Mouse (Mus musculus) testis, adult 2 months (tissue): Measurements from ENCODE around the gene Crim1. TPM values are rescaled to one million over a fixed set of nuclear protein-coding genes. Genes with fewer than 3 reads are reported as not detected.
A peak's percentile ranks its signal among the peaks of the same experiment; 100 is the strongest.

Experiments used
- H3K27ac ChIP-seq: fragments of 200-500 bp; 2 replicates; pipeline ENCODE4 v1.5.1; 2012; ENCODE audit warnings: low read depth, low read length; ENCODE audit not compliant: control insufficient read depth, insufficient read depth
- H3K27me3 ChIP-seq: fragments of 200-500 bp; 2 replicates; pipeline ENCODE4 v1.6.1; 2012; ENCODE audit warnings: mild to moderate bottlenecking, low read length, moderate library complexity; ENCODE audit not compliant: control insufficient read depth, insufficient read depth
- H3K36me3 ChIP-seq: fragments of 200-500 bp; 2 replicates; pipeline ENCODE4 v1.6.1; 2012; ENCODE audit warnings: mild to moderate bottlenecking, low read length; ENCODE audit not compliant: control insufficient read depth, insufficient read depth
- H3K4me1 ChIP-seq: fragments of 200-500 bp; 2 replicates; pipeline ENCODE4 v1.6.1; 2012; ENCODE audit warnings: low read length; ENCODE audit not compliant: control insufficient read depth, insufficient read depth
- H3K4me3 ChIP-seq: fragments of 200-500 bp; 2 replicates; pipeline ENCODE4 v1.5.1; 2012; ENCODE audit warnings: low read depth, mild to moderate bottlenecking, low read length, moderate library complexity, mixed read lengths; ENCODE audit not compliant: control insufficient read depth
- CTCF ChIP-seq: fragments of 200-500 bp; IDR thresholded peaks from 2 replicates; pipeline ENCODE4 v1.5.1; 2012; ENCODE audit warnings: low read depth, mild to moderate bottlenecking, inconsistent platforms, low read length, moderate library complexity; ENCODE audit not compliant: control insufficient read depth, insufficient read depth, insufficient replicate concordance
- POLR2A ChIP-seq: fragments of 200-500 bp; IDR thresholded peaks from 2 replicates; pipeline ENCODE4 v1.6.1; 2012; ENCODE audit warnings: low read depth, mild to moderate bottlenecking, inconsistent platforms, low read length, moderate library complexity; ENCODE audit not compliant: control insufficient read depth
- polyA plus RNA-seq: library from polyadenylated mRNA; depleted of rRNA; stranded (reverse); fragments of >200 nt; gene quantifications from 2 replicates; pipeline ENCODE4 v1.2.3, GENCODE M21; 2012

Crim1 gene
- polyA plus RNA-seq, 1 experiment: 3.5 TPM

DNA sequence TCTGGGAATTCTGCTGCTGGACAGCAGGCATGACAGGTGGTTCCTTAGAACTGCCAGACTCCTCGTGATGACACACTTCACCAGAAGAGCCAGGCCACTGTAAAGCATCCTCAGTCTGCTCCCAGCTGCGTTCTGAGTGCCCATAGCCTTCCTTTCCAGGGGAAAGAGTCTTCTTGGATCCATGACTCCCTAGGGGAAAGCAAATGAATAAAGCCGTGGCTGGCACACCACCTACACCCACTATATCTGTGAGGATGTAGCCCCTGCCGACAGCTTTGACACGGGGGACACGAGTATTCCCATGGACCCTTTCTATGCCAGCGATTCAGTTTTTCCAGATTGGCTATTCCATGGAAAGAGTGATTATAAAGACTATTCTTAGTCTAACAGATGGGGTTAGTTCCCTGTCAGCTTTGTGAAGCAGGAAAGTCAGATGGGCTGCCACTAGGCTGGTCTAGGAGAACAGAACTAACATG, 158.2 kb downstream of the Crim1 start:
- Histone ChIP-seq H3K27ac (no peak overlapping the region), H3K4me3 (no peak overlapping the region), H3K4me1 (no peaks in the 10 kb centered on the region), H3K36me3 (no peaks in the 10 kb centered on the region), H3K27me3 (no peaks in the 10 kb centered on the region)
- no peak for TF ChIP-seq CTCF
- TF ChIP-seq POLR2A: no peak

DNA sequence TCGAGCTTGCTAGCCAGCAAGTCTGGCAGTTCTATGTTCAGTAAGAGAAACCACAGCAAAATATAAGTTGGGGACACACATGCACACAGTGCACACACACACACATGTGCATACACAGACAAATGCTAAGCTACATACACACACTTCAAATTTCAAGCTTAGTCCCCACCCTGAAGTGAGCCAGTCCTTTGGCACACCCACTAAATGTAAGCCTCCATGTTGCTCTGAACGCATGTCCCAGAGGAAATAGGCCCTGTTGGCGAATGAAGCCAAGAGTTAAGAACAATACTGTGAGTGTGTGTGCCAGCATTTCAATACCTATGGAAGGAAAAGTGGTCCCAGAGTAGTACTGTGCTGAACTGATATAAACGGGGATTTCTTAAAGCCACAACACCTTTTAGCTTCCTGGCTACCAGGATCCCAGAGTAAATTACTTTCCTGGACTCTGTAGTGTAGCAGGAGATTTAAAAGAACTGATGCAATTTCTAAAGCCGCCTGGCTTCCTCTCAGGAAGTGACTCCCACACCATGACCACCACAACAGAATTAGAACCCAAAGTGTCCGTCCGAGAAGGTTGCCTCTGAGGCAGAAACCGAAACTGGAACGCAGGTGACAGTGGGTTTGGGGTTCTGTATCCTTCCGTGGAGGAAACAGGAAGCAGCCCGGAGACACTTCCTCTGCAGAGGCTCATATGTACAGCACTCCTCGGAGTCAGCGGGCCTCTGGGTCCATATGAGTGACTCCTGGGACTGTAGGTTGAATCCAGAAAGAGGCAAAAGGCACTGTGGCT, 162.1 kb downstream of the Crim1 start:
- no peaks in the 10 kb centered on the region for H3K36me3 ChIP-seq
- H3K4me1 ChIP-seq: no peaks in the 10 kb centered on the region
- H3K27me3 ChIP-seq: no peaks in the 10 kb centered on the region
- H3K27ac ChIP-seq: no peak overlapping the region
- no peak for TF ChIP-seq CTCF
- TF ChIP-seq POLR2A: no peak
- H3K4me3 ChIP-seq: no peak overlapping the region

DNA sequence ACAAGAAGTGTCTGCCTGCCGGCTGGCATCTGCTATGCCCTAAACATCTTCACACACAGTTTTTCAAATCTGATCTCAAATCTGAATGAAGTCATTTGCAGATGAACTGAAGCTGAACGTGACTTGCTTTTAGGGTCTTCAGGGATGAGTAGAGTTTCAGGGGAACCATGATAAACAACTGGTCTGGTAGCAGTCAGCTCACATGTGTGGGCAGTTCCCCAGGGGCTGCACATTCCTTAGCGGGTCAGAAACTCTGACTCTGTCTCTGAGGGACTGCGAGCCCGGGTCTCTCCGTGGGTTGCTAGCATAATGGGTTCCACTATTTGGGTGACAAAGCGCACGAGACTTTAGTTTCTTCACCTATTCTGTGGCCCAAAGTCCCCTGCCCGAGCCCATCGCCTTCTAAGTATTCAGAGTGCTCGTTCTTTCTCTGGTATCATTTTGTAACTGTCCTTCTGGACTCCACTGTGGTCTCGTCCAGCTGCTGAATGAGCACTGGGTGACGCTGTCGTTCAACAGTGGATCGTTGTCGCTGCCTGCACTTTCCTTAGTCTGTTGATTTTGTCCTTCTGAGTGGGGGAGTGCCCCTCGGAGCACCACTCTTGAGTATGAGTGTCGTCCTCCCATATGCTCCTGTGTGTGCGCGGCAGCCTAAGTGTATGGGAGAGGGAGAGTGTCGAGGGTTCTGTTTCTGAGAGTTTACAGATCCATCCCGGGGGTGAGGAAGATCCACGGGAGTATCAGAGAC, 164.7 kb downstream of the Crim1 start:
- no peaks in the 10 kb centered on the region; the same call in 1 of the 2 replicates for H3K4me1 ChIP-seq
- no peak overlapping the region for H3K27ac ChIP-seq
- no peaks in the 10 kb centered on the region for H3K36me3 ChIP-seq
- TF ChIP-seq CTCF: peak; percentile 32; the same call in 1 of the 2 replicates
- no peak for TF ChIP-seq POLR2A
- no peak overlapping the region for H3K4me3 ChIP-seq
- H3K27me3 ChIP-seq: no peaks in the 10 kb centered on the region

DNA sequence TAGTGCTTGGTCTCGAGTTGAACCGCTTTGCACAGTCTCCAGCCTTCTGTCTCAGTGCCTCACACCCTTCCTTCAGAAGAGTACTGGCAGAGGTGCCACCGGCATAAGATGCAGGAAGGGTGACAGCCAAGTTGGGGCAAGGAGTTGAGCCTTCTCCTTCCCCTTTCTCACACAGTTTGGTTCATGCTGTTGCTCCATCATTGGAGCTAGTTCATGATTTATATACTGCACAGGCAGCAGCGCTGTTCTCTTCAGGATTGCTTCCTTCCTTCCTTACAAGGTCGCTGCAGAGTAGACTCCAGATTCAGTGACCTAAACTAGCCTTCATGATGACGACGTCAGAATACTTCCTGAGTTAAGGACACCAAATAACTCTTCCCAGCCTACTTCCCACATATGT, 166.0 kb downstream of the Crim1 start:
- TF ChIP-seq POLR2A (no peak), CTCF (no peak)
- no peaks in the 10 kb centered on the region for H3K27me3 ChIP-seq
- no peak overlapping the region for H3K27ac ChIP-seq
- no peak overlapping the region for H3K4me3 ChIP-seq
- H3K36me3 ChIP-seq: no peaks in the 10 kb centered on the region
- H3K4me1 ChIP-seq: no peaks in the 10 kb centered on the region; the same call in 1 of the 2 replicates

DNA sequence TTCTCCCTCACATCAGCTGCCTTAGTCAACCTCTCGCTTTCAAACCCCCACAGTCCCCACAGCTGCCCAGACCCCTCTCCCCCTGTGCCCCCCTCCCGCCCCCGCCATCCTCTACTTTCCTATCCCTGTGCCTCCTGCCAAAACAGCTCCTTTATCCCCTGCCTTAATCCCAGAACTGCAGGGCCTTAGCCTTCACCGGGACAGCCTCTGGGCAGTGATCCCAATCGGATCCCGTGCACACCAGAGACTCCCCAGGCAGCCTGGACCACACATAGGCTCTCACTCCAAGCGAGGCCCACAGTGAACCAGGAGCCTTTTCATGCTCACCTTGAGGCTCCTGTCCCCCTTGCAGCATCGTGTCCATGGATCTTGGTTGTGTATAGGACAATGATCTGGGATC, 168.4 kb downstream of the Crim1 start:
- H3K27me3 ChIP-seq: no peaks in the 10 kb centered on the region
- H3K36me3 ChIP-seq: no peaks in the 10 kb centered on the region
- no peak for TF ChIP-seq POLR2A
- TF ChIP-seq CTCF: no peak
- H3K27ac ChIP-seq: no peak overlapping the region
- no peak overlapping the region for H3K4me3 ChIP-seq
- no peaks in the 10 kb centered on the region; the same call in 1 of the 2 replicates for H3K4me1 ChIP-seq

DNA sequence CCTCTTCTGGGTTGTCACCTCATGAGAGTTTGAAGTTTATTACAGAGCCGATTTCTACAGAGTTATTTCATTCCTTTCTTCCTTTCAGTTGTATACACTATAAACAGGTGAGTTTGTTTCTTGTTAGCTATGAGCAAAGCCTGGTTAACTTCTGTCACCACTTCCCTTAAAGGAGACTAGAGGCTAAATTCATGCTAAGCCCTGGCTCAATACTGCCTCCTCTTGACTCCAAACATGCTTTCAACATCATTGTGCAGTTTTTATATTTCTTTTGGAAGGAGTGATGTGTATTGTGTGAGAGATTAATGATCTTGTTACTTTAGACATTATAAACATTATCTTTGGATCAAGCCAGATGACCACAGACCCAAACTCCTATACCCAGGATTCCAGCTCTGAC, 170.4 kb downstream of the Crim1 start:
- Histone ChIP-seq H3K4me1 (no peaks in the 10 kb centered on the region; the same call in 1 of the 2 replicates), H3K27me3 (no peaks in the 10 kb centered on the region), H3K4me3 (no peak overlapping the region), H3K36me3 (no peaks in the 10 kb centered on the region), H3K27ac (no peak overlapping the region)
- TF ChIP-seq CTCF (no peak), POLR2A (no peak)

DNA sequence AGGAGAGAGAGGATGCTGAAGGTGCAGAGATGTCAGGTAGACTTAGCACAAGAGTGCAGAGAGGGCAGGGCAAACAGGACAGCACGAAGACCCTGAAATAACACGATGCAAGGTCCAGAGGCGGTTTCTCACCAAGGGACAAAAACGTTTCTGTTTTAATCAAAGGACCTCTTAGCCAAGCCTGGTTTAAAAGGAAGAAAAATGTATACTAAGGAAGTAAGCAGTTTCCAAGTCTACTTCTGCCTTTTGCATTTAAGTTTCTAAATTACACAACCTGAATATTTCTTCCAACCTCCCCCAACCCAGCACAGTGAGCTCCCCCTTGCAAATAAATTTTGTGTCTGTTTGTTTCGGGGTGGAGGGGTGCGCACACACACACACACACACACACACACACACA, 173.1 kb downstream of the Crim1 start:
- Histone ChIP-seq H3K27ac (no peak overlapping the region), H3K4me1 (no peaks in the 10 kb centered on the region), H3K36me3 (no peaks in the 10 kb centered on the region), H3K27me3 (no peaks in the 10 kb centered on the region), H3K4me3 (no peak overlapping the region)
- no peak for TF ChIP-seq POLR2A
- TF ChIP-seq CTCF: no peak
